Mouse (Mus musculus) adrenal gland (tissue): ENCODE data around the gene Gprasp2.
"Not testable (repeated sequence)": the region's sequence is repeated elsewhere in the genome, so short reads cannot be mapped to it uniquely, and the experiment has no call there.

ENCODE experiments used
- intact Hi-C: fragments of 180-260 bp; cut with DNase I; formaldehyde crosslinking; loops from one replicate; pipeline ENCODE4 v1.15.1; 2025
- long read RNA-seq, 2 experiments: library from polyadenylated mRNA; unstranded; transcript quantifications; one replicate each; pipeline ENCODE4 v2.0.0; 2020; ENCODE audit warnings: borderline replicate concordance in 1 of 2; ENCODE audit not compliant: insufficient replicate concordance in 1 of 2

Gprasp2 gene
- long read RNA-seq, experiment 1, partial matches to known transcripts, result 0 of 11 reads
- long read RNA-seq, experiment 1, other reads (novel, unspliced or antisense), result 10 of 11 reads
- long read RNA-seq, experiment 2, transcript Gprasp2-204 (7 exons, 880 nt), result major isoform, 6 of 23 reads
- long read RNA-seq, experiment 2, partial matches to known transcripts, result 0 of 23 reads
- long read RNA-seq, experiment 2, other reads (novel, unspliced or antisense), result 17 of 23 reads

GRCm38 (mm10) chrX:135838521-135839360 is at the start of gene Gprasp2:
TSS of gene Gprasp2 (plus strand) at chrX:135839034.
- intact Hi-C loops, result not testable (repeated sequence)

GRCm38 (mm10) chrX:135791536-135791935 is 47.3 kb upstream of the Gprasp2 start:
- intact Hi-C loops, result no loop called here

- intact Hi-C loops, result no loop called here
These were observed 46.5 kb upstream of the Gprasp2 start for GRCm38 (mm10) chrX:135792326-135792725.

GRCm38 (mm10) chrX:135795591-135796304 is 43.1 kb upstream of the Gprasp2 start:
- intact Hi-C loops, result not testable (repeated sequence)

- intact Hi-C loops, result not testable (repeated sequence)
These were observed 42.3 kb upstream of the Gprasp2 start for GRCm38 (mm10) chrX:135796305-135797211.

- intact Hi-C loops, result not testable (repeated sequence)
These were observed 41.6 kb upstream of the Gprasp2 start, which contains the start of gene Bhlhb9 for GRCm38 (mm10) chrX:135797212-135797644. TSS of gene Bhlhb9 (plus strand) at chrX:135797594.

- intact Hi-C loops, result no loop called here
These were observed 34.7 kb upstream of the Gprasp2 start for GRCm38 (mm10) chrX:135804149-135804548.

- intact Hi-C loops, result loop anchor here (5.0 kb wide), 1 partner anchor 157 kb away; no protein-coding TSS in a partner anchor
These were observed 33.1 kb upstream of the Gprasp2 start for GRCm38 (mm10) chrX:135805780-135806179.

- intact Hi-C loops, result not testable (repeated sequence)
These were observed 2.9 kb upstream of the Gprasp2 start for GRCm38 (mm10) chrX:135835896-135836295.

GRCm38 (mm10) chrX:135837896-135838295 is 938 bp upstream of the Gprasp2 start:
- intact Hi-C loops, result no loop called here

GRCm38 (mm10) chrX:135839397-135840391 is 860 bp downstream of the Gprasp2 start:
- intact Hi-C loops, result not testable (repeated sequence)

GRCm38 (mm10) chrX:135866806-135867205 is 28.0 kb downstream of the Gprasp2 start:
- intact Hi-C loops, result not testable (repeated sequence)

- intact Hi-C loops, result no loop called here
These were observed 37.8 kb downstream of the Gprasp2 start for GRCm38 (mm10) chrX:135876679-135877078.

- intact Hi-C loops, result no loop called here
These were observed 40.8 kb downstream of the Gprasp2 start for GRCm38 (mm10) chrX:135879626-135880025.

- intact Hi-C loops, result no loop called here
These were observed 46.8 kb downstream of the Gprasp2 start for GRCm38 (mm10) chrX:135885411-135886233.

- intact Hi-C loops, result no loop called here
These were observed 47.4 kb downstream of the Gprasp2 start for GRCm38 (mm10) chrX:135886234-135886585.
